Mouse (Mus musculus): ENCODE data around the gene Rsl1d1. TPM values are rescaled to one million over a fixed set of nuclear protein-coding genes. Genes with fewer than 3 reads are reported as not detected.
A peak's percentile ranks its signal among the peaks of the same experiment; 100 is the strongest.

Gene Rsl1d1
- polyA plus RNA-seq, 1 experiment from 2014 or later, result 167 TPM

GRCm38 (mm10) chr16:11201740-11202394 lies 1.3 kb downstream of the Rsl1d1 start:
- H3K4me1 ChIP-seq (replicated peaks; ENCODE audit: insufficient read depth, low read length), result peaks cover 14% of the 10 kb centered on the region; the same call in 1 of the 2 replicates
- H3K4me2 ChIP-seq (ENCODE audit: low read length), result peak overlapping the region; percentile 93
- WGBS, result 73% methylated on average over 6 of the region's 6 CpGs
- no peak for DNase-seq (ENCODE audit: low spot score)
- peak overlapping the region; percentile 62 for H3K4me3 ChIP-seq (replicated peaks; ENCODE audit: low read depth, low read length)
- H3K27ac ChIP-seq, result no peak overlapping the region
- no peak for ATAC-seq (replicated peaks; ENCODE audit: low FRiP score, low read depth)
- H3K27me3 ChIP-seq (ENCODE audit: insufficient read depth, low read length), result no peaks in the 10 kb centered on the region
- peak overlapping the region; percentile 74; the same call in 1 of the 2 replicates for H3K9ac ChIP-seq (ENCODE audit: low read depth, low read length)
- H3K36me3 ChIP-seq (ENCODE audit: insufficient read depth, low read length), result peaks cover 32% of the 10 kb centered on the region
- H3K9me3 ChIP-seq (replicated peaks; ENCODE audit: low read length), result no peaks in the 10 kb centered on the region
- peak; percentile 45 for TF ChIP-seq CTCF (IDR thresholded peaks at IDR 0.05; ENCODE audit: low read depth)

DNA sequence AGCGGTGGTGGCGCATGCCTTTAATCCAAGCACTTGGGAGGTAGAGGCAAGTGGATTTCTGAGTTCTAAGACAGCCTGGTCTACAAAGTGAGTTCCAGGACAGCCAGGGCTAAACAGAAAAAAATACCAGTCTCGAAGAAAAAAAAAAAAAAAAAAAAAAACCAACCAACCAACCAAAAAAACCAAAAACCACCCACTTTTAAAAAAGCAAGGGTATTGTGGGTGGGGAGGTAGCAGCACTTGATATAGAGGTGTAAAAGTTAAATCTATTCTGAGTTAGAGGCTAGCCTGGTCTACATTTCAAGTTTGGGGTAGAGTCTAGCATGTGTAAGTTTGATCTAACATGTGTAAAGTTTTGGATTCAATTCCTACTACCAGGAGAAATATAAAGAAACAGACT lies 2.9 kb downstream of the Rsl1d1 start:
- 92% methylated on average over 3 of the region's 3 CpGs for WGBS
- ATAC-seq (replicated peaks; ENCODE audit: low FRiP score, low read depth) (no peak), DNase-seq (ENCODE audit: low spot score) (no peak)
- Histone ChIP-seq H3K9ac (ENCODE audit: low read depth, low read length) (no peak overlapping the region), H3K9me3 (replicated peaks; ENCODE audit: low read length) (no peaks in the 10 kb centered on the region), H3K4me3 (replicated peaks; ENCODE audit: low read depth, low read length) (no peak overlapping the region), H3K27ac (no peak overlapping the region), H3K27me3 (ENCODE audit: insufficient read depth, low read length) (no peaks in the 10 kb centered on the region), H3K4me1 (replicated peaks; ENCODE audit: insufficient read depth, low read length) (peaks cover 14% of the 10 kb centered on the region; the same call in 1 of the 2 replicates), H3K36me3 (ENCODE audit: insufficient read depth, low read length) (peaks cover 46% of the 10 kb centered on the region), H3K4me2 (ENCODE audit: low read length) (no peak overlapping the region)
- no peak for TF ChIP-seq CTCF (IDR thresholded peaks at IDR 0.05; ENCODE audit: low read depth)

GRCm38 (mm10) chr16:11198467-11198866 lies 4.7 kb downstream of the Rsl1d1 start:
- DNase-seq (ENCODE audit: low spot score) (peak; percentile 60), ATAC-seq (replicated peaks; ENCODE audit: low FRiP score, low read depth) (no peak)
- no peak overlapping the region for H3K4me3 ChIP-seq (replicated peaks; ENCODE audit: low read depth, low read length)
- H3K36me3 ChIP-seq (ENCODE audit: insufficient read depth, low read length), result peaks cover 64% of the 10 kb centered on the region
- H3K9ac ChIP-seq (ENCODE audit: low read depth, low read length), result no peak overlapping the region
- H3K27ac ChIP-seq, result no peak overlapping the region
- WGBS, result 53% methylated on average over 2 of the region's 2 CpGs
- TF ChIP-seq CTCF (IDR thresholded peaks at IDR 0.05; ENCODE audit: low read depth), result no peak
- H3K9me3 ChIP-seq (replicated peaks; ENCODE audit: low read length), result no peaks in the 10 kb centered on the region
- 0 out of 2 replicates have a peak, but pooled peaks cover 3% of the 10 kb centered on the region for H3K4me1 ChIP-seq (replicated peaks; ENCODE audit: insufficient read depth, low read length)
- no peaks in the 10 kb centered on the region for H3K27me3 ChIP-seq (ENCODE audit: insufficient read depth, low read length)
- H3K4me2 ChIP-seq (ENCODE audit: low read length), result no peak overlapping the region

GRCm38 (mm10) chr16:11197052-11197451 lies 6.1 kb downstream of the Rsl1d1 start:
- no peaks in the 10 kb centered on the region for H3K9me3 ChIP-seq (replicated peaks; ENCODE audit: low read length)
- H3K4me2 ChIP-seq (ENCODE audit: low read length), result no peak overlapping the region
- no peak overlapping the region for H3K4me3 ChIP-seq (replicated peaks; ENCODE audit: low read depth, low read length)
- WGBS, result 85% methylated on average over 4 of the region's 4 CpGs
- no peak overlapping the region for H3K27ac ChIP-seq
- H3K36me3 ChIP-seq (ENCODE audit: insufficient read depth, low read length), result peaks cover 75% of the 10 kb centered on the region
- no peak for DNase-seq (ENCODE audit: low spot score)
- no peaks in the 10 kb centered on the region for H3K27me3 ChIP-seq (ENCODE audit: insufficient read depth, low read length)
- no peak for ATAC-seq (replicated peaks; ENCODE audit: low FRiP score, low read depth)
- no peak overlapping the region for H3K9ac ChIP-seq (ENCODE audit: low read depth, low read length)
- no peak for TF ChIP-seq CTCF (IDR thresholded peaks at IDR 0.05; ENCODE audit: low read depth)
- H3K4me1 ChIP-seq (replicated peaks; ENCODE audit: insufficient read depth, low read length), result 0 out of 2 replicates have a peak, but pooled peaks cover 3% of the 10 kb centered on the region

- no peak overlapping the region for H3K4me3 ChIP-seq (replicated peaks; ENCODE audit: low read depth, low read length)
- no peak overlapping the region for H3K9ac ChIP-seq (ENCODE audit: low read depth, low read length)
- no peak overlapping the region for H3K27ac ChIP-seq
- H3K27me3 ChIP-seq (ENCODE audit: insufficient read depth, low read length), result no peaks in the 10 kb centered on the region
- DNase-seq (ENCODE audit: low spot score) (no peak), ATAC-seq (replicated peaks; ENCODE audit: low FRiP score, low read depth) (no peak)
- H3K4me1 ChIP-seq (replicated peaks; ENCODE audit: insufficient read depth, low read length), result no peaks in the 10 kb centered on the region
- 100% methylated on average over 2 of the region's 2 CpGs for WGBS
- no peaks in the 10 kb centered on the region for H3K9me3 ChIP-seq (replicated peaks; ENCODE audit: low read length)
- H3K4me2 ChIP-seq (ENCODE audit: low read length), result no peak overlapping the region
- no peak for TF ChIP-seq CTCF (IDR thresholded peaks at IDR 0.05; ENCODE audit: low read depth)
- peaks cover 56% of the 10 kb centered on the region for H3K36me3 ChIP-seq (ENCODE audit: insufficient read depth, low read length)
Measured at GRCm38 (mm10) chr16:11193231-11193630, 9.9 kb downstream of the Rsl1d1 start.

DNA sequence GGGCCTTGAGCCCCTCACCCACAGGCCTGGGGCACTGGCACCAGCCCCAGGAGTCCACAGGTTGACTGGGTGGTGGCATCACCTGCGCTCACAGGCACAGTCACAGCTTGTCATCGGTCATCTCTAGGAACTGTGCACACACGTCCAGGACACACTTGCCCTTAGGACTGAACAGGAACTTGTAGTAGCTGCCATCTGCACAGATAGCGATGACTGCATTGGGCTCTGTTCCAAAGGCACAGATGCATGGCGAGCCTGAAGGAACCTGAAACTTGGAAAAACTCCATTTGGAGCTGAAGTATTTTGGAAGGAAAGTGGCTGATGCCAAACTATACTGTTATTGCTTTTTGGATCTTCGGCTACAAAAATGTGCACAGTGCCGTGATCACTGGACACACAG lies 13.0 kb downstream of the Rsl1d1 start:
- Histone ChIP-seq H3K4me3 (replicated peaks; ENCODE audit: low read depth, low read length) (no peak overlapping the region), H3K27me3 (ENCODE audit: insufficient read depth, low read length) (no peaks in the 10 kb centered on the region), H3K4me1 (replicated peaks; ENCODE audit: insufficient read depth, low read length) (no peaks in the 10 kb centered on the region), H3K9me3 (replicated peaks; ENCODE audit: low read length) (no peaks in the 10 kb centered on the region), H3K9ac (ENCODE audit: low read depth, low read length) (no peak overlapping the region), H3K27ac (no peak overlapping the region), H3K4me2 (ENCODE audit: low read length) (no peak overlapping the region), H3K36me3 (ENCODE audit: insufficient read depth, low read length) (peaks cover 28% of the 10 kb centered on the region)
- WGBS, result 86% methylated on average over 7 of the region's 7 CpGs
- no peak for TF ChIP-seq CTCF (IDR thresholded peaks at IDR 0.05; ENCODE audit: low read depth)
- ATAC-seq (replicated peaks; ENCODE audit: low FRiP score, low read depth), result no peak
- DNase-seq (ENCODE audit: low spot score), result no peak
